Mouse (Mus musculus): ENCODE measurements at regions not wholly inside any gene's neighbourhood (a gene's known extent, or its start where the extent isn't known, plus 50 kb on each side); places are given as distances from the start of the nearest gene placed in this dataset.

- H3ac ChIP-seq (ENCODE audit: control insufficient read depth, insufficient read length), result no peak overlapping the region
- H3K4me3 ChIP-seq, result no peak overlapping the region
- no peak overlapping the region for H3K4me2 ChIP-seq (ENCODE audit: low read depth)
- H3K27me3 ChIP-seq (ENCODE audit: control insufficient read depth, insufficient read depth, insufficient read length), result no peaks in the 10 kb centered on the region
- H3K36me3 ChIP-seq (ENCODE audit: control insufficient read depth, insufficient read depth), result no peaks in the 10 kb centered on the region
- no peaks in the 10 kb centered on the region for H3K79me2 ChIP-seq (ENCODE audit: control insufficient read depth, insufficient read depth)
- TF ChIP-seq TCF12 (IDR thresholded peaks at IDR 0.05; ENCODE audit: insufficient read depth, poor library complexity, severe bottlenecking), result no peak
Measured at GRCm38 (mm10) chr13:82909151-82909550, 594.7 kb upstream of the Mef2c start.

DNA sequence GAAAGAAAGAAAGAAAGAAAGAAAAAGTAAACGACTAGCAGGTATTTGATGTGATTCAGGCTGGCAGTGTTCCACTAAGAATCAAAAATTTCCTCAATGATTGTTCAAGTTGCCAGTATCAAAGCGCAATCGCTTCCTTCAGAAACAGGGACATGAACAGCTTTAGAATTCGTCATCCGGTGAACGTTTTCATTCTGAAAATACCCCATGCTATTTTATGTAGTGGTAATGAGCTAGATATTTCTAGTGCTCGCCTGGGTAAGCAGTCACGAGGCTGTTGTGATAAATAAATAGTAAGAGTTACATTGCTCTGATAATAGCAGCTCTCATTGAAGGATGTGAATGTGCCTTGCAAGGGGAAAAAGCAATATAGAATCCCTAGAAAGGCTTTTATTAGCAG, 591.0 kb upstream of the Mef2c start:
- no peak overlapping the region for H3ac ChIP-seq (ENCODE audit: control insufficient read depth, insufficient read length)
- H3K36me3 ChIP-seq (ENCODE audit: control insufficient read depth, insufficient read depth), result no peaks in the 10 kb centered on the region
- no peaks in the 10 kb centered on the region for H3K27me3 ChIP-seq (ENCODE audit: control insufficient read depth, insufficient read depth, insufficient read length)
- peak overlapping the region; percentile 38 for H3K4me2 ChIP-seq (ENCODE audit: low read depth)
- H3K4me3 ChIP-seq, result no peak overlapping the region
- TF ChIP-seq MYOG (IDR thresholded peaks at IDR 0.05; ENCODE audit: control insufficient read depth in 1 of 3, insufficient read depth in 1 of 3, insufficient read length in 2 of 3, low read depth in 2 of 3) (no peak), POLR2AphosphoS2 (IDR thresholded peaks at IDR 0.05; ENCODE audit: insufficient read length, low read depth) (no peak), USF1 (IDR thresholded peaks at IDR 0.05; ENCODE audit: low read depth) (no peak), TCF12 (IDR thresholded peaks at IDR 0.05; ENCODE audit: insufficient read depth, poor library complexity, severe bottlenecking) (no peak), E2F4 (IDR thresholded peaks at IDR 0.05; ENCODE audit: insufficient read depth) (no peak), POLR2A (IDR thresholded peaks at IDR 0.05; ENCODE audit: insufficient read length, low read depth) (no peak), MAX (IDR thresholded peaks at IDR 0.05; ENCODE audit: low read depth) (no peak)
- H3K79me2 ChIP-seq (ENCODE audit: control insufficient read depth, insufficient read depth), result no peaks in the 10 kb centered on the region

- H3K36me3 ChIP-seq (ENCODE audit: control insufficient read depth, insufficient read depth), result no peaks in the 10 kb centered on the region
- H3K79me2 ChIP-seq (ENCODE audit: control insufficient read depth, insufficient read depth), result no peaks in the 10 kb centered on the region
- TF ChIP-seq POLR2A (IDR thresholded peaks at IDR 0.05; ENCODE audit: insufficient read length, low read depth) (no peak), REST (IDR thresholded peaks at IDR 0.05; ENCODE audit: insufficient read depth, insufficient read length) (no peak), USF1 (IDR thresholded peaks at IDR 0.05; ENCODE audit: low read depth) (no peak), TCF12 (IDR thresholded peaks at IDR 0.05; ENCODE audit: insufficient read depth, poor library complexity, severe bottlenecking) (no peak), MYOG (IDR thresholded peaks at IDR 0.05; ENCODE audit: control insufficient read depth in 1 of 3, insufficient read depth in 1 of 3, insufficient read length in 2 of 3, low read depth in 2 of 3) (no peak), CEBPB (IDR thresholded peaks at IDR 0.05; ENCODE audit: insufficient read depth, poor library complexity, severe bottlenecking) (no peak), E2F4 (IDR thresholded peaks at IDR 0.05; ENCODE audit: insufficient read depth) (no peak), MAX (IDR thresholded peaks at IDR 0.05; ENCODE audit: low read depth) (no peak), SRF (IDR thresholded peaks at IDR 0.05; ENCODE audit: control insufficient read depth, insufficient read length, low read depth) (no peak), POLR2AphosphoS2 (IDR thresholded peaks at IDR 0.05; ENCODE audit: insufficient read length, low read depth) (no peak), MYOD1 (IDR thresholded peaks at IDR 0.05; ENCODE audit: control insufficient read depth in 1 of 3, insufficient read length in 2 of 3, low read depth in 2 of 3) (no peak), TCF3 (IDR thresholded peaks at IDR 0.05; ENCODE audit: insufficient read length, low read depth) (no peak)
Measured at GRCm38 (mm10) chr13:82915194-82915593, 588.6 kb upstream of the Mef2c start.

GRCm38 (mm10) chr13:82930010-82930409, 573.8 kb upstream of the Mef2c start:
- Histone ChIP-seq H3K4me2 (ENCODE audit: low read depth) (no peak overlapping the region), H3K79me2 (ENCODE audit: control insufficient read depth, insufficient read depth) (no peaks in the 10 kb centered on the region), H3K4me3 (no peak overlapping the region), H3K36me3 (ENCODE audit: control insufficient read depth, insufficient read depth) (no peaks in the 10 kb centered on the region), H3ac (ENCODE audit: control insufficient read depth, insufficient read length) (no peak overlapping the region), H3K27me3 (ENCODE audit: control insufficient read depth, insufficient read depth, insufficient read length) (no peaks in the 10 kb centered on the region)
- TF ChIP-seq TCF3 (IDR thresholded peaks at IDR 0.05; ENCODE audit: insufficient read length, low read depth) (no peak), MYOG (IDR thresholded peaks at IDR 0.05; ENCODE audit: control insufficient read depth in 1 of 3, insufficient read depth in 1 of 3, insufficient read length in 2 of 3, low read depth in 2 of 3) (no peak), USF1 (IDR thresholded peaks at IDR 0.05; ENCODE audit: low read depth) (no peak), MYOD1 (IDR thresholded peaks at IDR 0.05; ENCODE audit: control insufficient read depth in 1 of 3, insufficient read length in 2 of 3, low read depth in 2 of 3) (no peak), E2F4 (IDR thresholded peaks at IDR 0.05; ENCODE audit: insufficient read depth) (no peak), REST (IDR thresholded peaks at IDR 0.05; ENCODE audit: insufficient read depth, insufficient read length) (no peak), POLR2A (IDR thresholded peaks at IDR 0.05; ENCODE audit: insufficient read length, low read depth) (no peak), MAX (IDR thresholded peaks at IDR 0.05; ENCODE audit: low read depth) (no peak), POLR2AphosphoS2 (IDR thresholded peaks at IDR 0.05; ENCODE audit: insufficient read length, low read depth) (no peak), TCF12 (IDR thresholded peaks at IDR 0.05; ENCODE audit: insufficient read depth, poor library complexity, severe bottlenecking) (no peak), CEBPB (IDR thresholded peaks at IDR 0.05; ENCODE audit: insufficient read depth, poor library complexity, severe bottlenecking) (no peak), SRF (IDR thresholded peaks at IDR 0.05; ENCODE audit: control insufficient read depth, insufficient read length, low read depth) (no peak)

More at GRCm38 (mm10) chr13:82915194-82915593, 588.6 kb upstream of the Mef2c start:
- Histone ChIP-seq H3K4me3 (no peak overlapping the region), H3K4me2 (ENCODE audit: low read depth) (no peak overlapping the region), H3ac (ENCODE audit: control insufficient read depth, insufficient read length) (no peak overlapping the region), H3K27me3 (ENCODE audit: control insufficient read depth, insufficient read depth, insufficient read length) (no peaks in the 10 kb centered on the region)

DNA sequence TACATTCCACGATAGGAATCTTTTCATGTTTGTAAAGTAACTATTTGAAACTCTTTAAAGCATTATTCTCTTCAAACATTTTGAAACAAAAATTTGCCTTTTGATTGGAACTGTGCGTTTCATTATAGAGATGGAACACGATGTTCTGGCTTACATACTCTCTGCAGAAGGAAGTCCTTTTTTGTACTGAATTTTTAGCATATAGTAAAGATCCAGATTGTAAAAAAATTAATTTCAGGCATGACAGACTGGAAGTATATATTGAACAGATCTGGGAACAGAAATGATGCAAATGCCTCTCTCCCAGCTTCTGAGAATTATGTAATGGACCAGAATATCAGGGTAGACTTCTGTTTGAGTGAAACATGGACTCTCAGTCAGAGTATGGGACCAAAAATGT, 566.0 kb upstream of the Mef2c start:
- H3K4me2 ChIP-seq (ENCODE audit: low read depth), result no peak overlapping the region
- TF ChIP-seq USF1 (IDR thresholded peaks at IDR 0.05; ENCODE audit: low read depth), result no peak
- TF ChIP-seq TCF3 (IDR thresholded peaks at IDR 0.05; ENCODE audit: insufficient read length, low read depth), result no peak
- no peak for TF ChIP-seq CEBPB (IDR thresholded peaks at IDR 0.05; ENCODE audit: insufficient read depth, poor library complexity, severe bottlenecking)
- no peak for TF ChIP-seq POLR2A (IDR thresholded peaks at IDR 0.05; ENCODE audit: insufficient read length, low read depth)
- no peak for TF ChIP-seq E2F4 (IDR thresholded peaks at IDR 0.05; ENCODE audit: insufficient read depth)
- H3K4me3 ChIP-seq, result no peak overlapping the region
- no peaks in the 10 kb centered on the region for H3K36me3 ChIP-seq (ENCODE audit: control insufficient read depth, insufficient read depth)
- H3ac ChIP-seq (ENCODE audit: control insufficient read depth, insufficient read length), result no peak overlapping the region
- no peaks in the 10 kb centered on the region for H3K79me2 ChIP-seq (ENCODE audit: control insufficient read depth, insufficient read depth)
- no peaks in the 10 kb centered on the region for H3K27me3 ChIP-seq (ENCODE audit: control insufficient read depth, insufficient read depth, insufficient read length)
